Mouse (Mus musculus): Measurements from ENCODE around the gene Lrrc4.

Lrrc4 gene

GRCm38 (mm10) chr6:28674686-28675085, 156.9 kb downstream of the Lrrc4 start:
- no peak for DNase-seq (ENCODE audit: low read depth, low spot score)

GRCm38 (mm10) chr6:28672388-28672787, 159.2 kb downstream of the Lrrc4 start:
- DNase-seq (ENCODE audit: low read depth, low spot score), result peak; percentile 50

GRCm38 (mm10) chr6:28669251-28669650, 162.3 kb downstream of the Lrrc4 start:
- no peak for DNase-seq (ENCODE audit: low read depth, low spot score)

- no peak for DNase-seq (ENCODE audit: low read depth, low spot score)
Measured at GRCm38 (mm10) chr6:28667586-28667985, 164.0 kb downstream of the Lrrc4 start.

- no peak for DNase-seq (ENCODE audit: low read depth, low spot score)
Measured at GRCm38 (mm10) chr6:28664716-28665115, 166.8 kb downstream of the Lrrc4 start.

GRCm38 (mm10) chr6:28663670-28664069, 167.9 kb downstream of the Lrrc4 start:
- no peak for DNase-seq (ENCODE audit: low read depth, low spot score)

- no peak for DNase-seq (ENCODE audit: low read depth, low spot score)
Measured at GRCm38 (mm10) chr6:28663004-28663403, 168.5 kb downstream of the Lrrc4 start.

- DNase-seq (ENCODE audit: low read depth, low spot score), result no peak
Measured at GRCm38 (mm10) chr6:28656511-28656910, 175.0 kb downstream of the Lrrc4 start.

- DNase-seq (ENCODE audit: low read depth, low spot score), result no peak
Measured at GRCm38 (mm10) chr6:28645231-28645630, 186.3 kb downstream of the Lrrc4 start.

GRCm38 (mm10) chr6:28642909-28643308, 188.6 kb downstream of the Lrrc4 start:
- no peak for DNase-seq (ENCODE audit: low read depth, low spot score)

- DNase-seq (ENCODE audit: low read depth, low spot score), result no peak
Measured at GRCm38 (mm10) chr6:28640088-28640487, 191.5 kb downstream of the Lrrc4 start.

GRCm38 (mm10) chr6:28635531-28636348, 195.8 kb downstream of the Lrrc4 start:
- DNase-seq (ENCODE audit: low read depth, low spot score), result no peak

GRCm38 (mm10) chr6:28635092-28635491, 196.5 kb downstream of the Lrrc4 start:
- DNase-seq (ENCODE audit: low read depth, low spot score), result no peak

GRCm38 (mm10) chr6:28633656-28634055, 197.9 kb downstream of the Lrrc4 start:
- no peak for DNase-seq (ENCODE audit: low read depth, low spot score)

- DNase-seq (ENCODE audit: low read depth, low spot score), result no peak
Measured at GRCm38 (mm10) chr6:28633120-28633519, 198.4 kb downstream of the Lrrc4 start.

GRCm38 (mm10) chr6:28630926-28631325, 200.6 kb downstream of the Lrrc4 start:
- no peak for DNase-seq (ENCODE audit: low read depth, low spot score)

- DNase-seq (ENCODE audit: low read depth, low spot score), result no peak
Measured at GRCm38 (mm10) chr6:28629866-28630265, 201.7 kb downstream of the Lrrc4 start.

- DNase-seq (ENCODE audit: low read depth, low spot score), result no peak
Measured at GRCm38 (mm10) chr6:28628408-28628807, 203.1 kb downstream of the Lrrc4 start.

GRCm38 (mm10) chr6:28622963-28623362, 208.6 kb downstream of the Lrrc4 start:
- no peak for DNase-seq (ENCODE audit: low read depth, low spot score)

- DNase-seq (ENCODE audit: low read depth, low spot score), result no peak
Measured at GRCm38 (mm10) chr6:28622522-28622921, 209.0 kb downstream of the Lrrc4 start.

GRCm38 (mm10) chr6:28621961-28622360, 209.6 kb downstream of the Lrrc4 start:
- no peak for DNase-seq (ENCODE audit: low read depth, low spot score)

- DNase-seq (ENCODE audit: low read depth, low spot score), result no peak
Measured at GRCm38 (mm10) chr6:28621431-28621830, 210.1 kb downstream of the Lrrc4 start.

GRCm38 (mm10) chr6:28618751-28619153, 212.8 kb downstream of the Lrrc4 start:
- DNase-seq (ENCODE audit: low read depth, low spot score), result peak; percentile 33

GRCm38 (mm10) chr6:28618299-28618698, 213.2 kb downstream of the Lrrc4 start:
- DNase-seq (ENCODE audit: low read depth, low spot score), result no peak
